Mouse (Mus musculus) mouse embryonic stem cell (cell line): ENCODE data around the gene Arhgap22.

Experiments
- in situ Hi-C, 2 experiments: fragments of 300-500 bp; cut with MboI; formaldehyde crosslinking; loops; 1 replicate in 1 of 2; 3 replicates in 1 of 2; pipeline ENCODE4 v1.14.3; 2019 to 2020; ENCODE audit warnings: low sequenced_read_pairs in 2 of 2, low pct_unique_long_range_greater_than_20kb in 1 of 2, mixed read lengths in 1 of 2; ENCODE audit not compliant: unreplicated experiment in 1 of 2

The Arhgap22 gene

GRCm38 (mm10) chr14:33213823-33214766, at the start of gene Arhgap22:
Gene Arhgap22, plus strand, starts transcription at chr14:33214026.
- in situ Hi-C loops, result loop anchor here in 1 of 2 experiments (5.0 kb wide), 1 partner anchor 93 kb away; no protein-coding TSS in a partner anchor

- in situ Hi-C loops, result no loop called here
Observed at GRCm38 (mm10) chr14:33168750-33169149, 45.1 kb upstream of the Arhgap22 start.

- in situ Hi-C loops, result no loop called here
Observed at GRCm38 (mm10) chr14:33171942-33172341, 41.9 kb upstream of the Arhgap22 start.

DNA sequence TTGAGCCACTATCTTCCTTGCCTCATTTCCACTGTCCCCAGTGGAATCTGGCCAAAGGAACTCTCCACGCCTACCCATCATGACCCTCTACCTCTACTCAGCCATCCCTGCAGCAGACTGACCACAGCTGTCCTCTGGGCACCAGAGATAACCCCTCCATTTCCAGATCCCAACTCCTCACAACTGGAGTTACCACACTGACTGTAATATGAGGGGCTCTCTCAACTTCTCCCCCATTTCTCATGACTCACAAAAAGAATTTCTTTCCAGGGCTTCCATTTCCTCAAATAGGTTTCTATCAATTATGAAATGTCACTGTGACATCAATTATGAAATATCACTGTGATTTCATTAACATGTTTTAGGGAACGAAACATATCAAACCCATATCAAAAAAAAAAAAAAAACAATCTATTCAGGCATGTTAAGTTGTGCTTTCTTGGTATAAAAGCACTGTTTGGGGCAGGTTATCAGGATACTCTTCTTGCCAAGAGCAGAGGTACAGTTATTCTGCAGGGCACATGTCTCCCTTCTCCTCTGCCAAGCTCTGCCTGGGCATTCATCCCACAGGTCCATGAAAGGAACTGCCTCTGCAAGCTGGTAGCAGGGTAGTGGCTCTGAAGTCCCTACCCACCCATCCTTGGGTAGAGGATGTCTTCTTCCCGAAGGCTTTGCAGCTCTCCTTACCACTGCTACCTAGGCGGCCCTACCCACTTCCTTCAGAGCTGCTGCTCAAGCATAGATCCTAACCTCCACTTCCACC, 38.6 kb upstream of the Arhgap22 start:
- in situ Hi-C loops, result no loop called here

GRCm38 (mm10) chr14:33180102-33180501, 33.7 kb upstream of the Arhgap22 start:
- in situ Hi-C loops, result no loop called here

DNA sequence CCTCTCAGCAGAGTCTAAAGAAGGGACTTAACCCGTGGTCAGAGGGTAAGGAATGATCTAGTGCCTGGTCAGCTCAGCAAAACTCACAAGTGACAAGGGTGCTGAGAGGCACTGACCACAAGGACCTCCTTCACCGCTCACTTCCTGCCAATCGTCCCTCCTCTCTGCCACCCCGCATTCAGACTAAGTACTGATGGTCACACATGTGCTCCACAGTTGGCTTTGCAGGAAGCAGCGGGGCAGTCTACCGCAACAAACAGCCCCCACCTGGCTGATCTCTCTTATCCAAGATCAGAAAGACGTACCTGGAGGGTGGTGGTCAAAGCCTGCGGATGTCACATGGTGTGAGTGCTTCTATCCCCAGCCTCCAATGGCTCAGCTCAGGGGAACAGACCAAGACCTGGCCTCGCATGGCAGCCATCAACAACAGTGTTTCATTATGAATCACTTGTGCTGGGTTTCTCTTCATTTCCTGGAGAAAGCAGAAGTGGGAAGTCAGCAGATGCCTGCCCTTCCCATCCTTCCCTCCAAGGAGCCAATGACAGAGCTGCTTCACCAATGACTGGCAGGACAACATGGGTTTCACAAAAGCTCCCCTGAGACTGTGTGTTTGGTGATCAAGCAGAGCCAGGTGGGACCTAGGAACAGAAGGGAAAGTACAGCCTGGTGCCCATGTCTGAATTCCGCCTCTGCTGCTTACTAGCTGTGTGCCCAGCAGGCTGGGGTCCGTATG, 28.6 kb upstream of the Arhgap22 start, which contains the start of gene Wdfy4:
Gene Wdfy4, minus strand, starts transcription at position 441 of the 733 bp plus-strand sequence.
- in situ Hi-C loops, result no loop called here

DNA sequence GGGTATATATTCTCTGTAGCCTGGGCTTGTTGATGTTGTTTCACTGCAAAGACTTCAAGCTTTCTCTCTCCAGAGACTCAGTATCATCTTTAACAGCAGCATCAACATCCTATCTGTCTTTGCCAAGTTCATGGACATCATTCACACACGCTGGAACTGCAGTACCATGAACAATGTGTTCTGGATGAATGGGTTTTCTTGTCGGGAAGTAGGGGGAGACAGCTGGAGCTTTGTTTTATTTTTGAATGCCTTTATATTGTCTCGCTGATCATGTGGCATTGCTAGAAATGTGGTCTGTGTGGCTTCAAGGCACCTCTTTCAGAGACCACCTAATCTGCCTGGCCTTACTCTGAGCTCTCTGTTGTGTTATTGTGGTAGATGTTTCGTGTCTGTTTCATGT, 26.6 kb upstream of the Arhgap22 start:
- in situ Hi-C loops, result no loop called here

- in situ Hi-C loops, result no loop called here
Observed at GRCm38 (mm10) chr14:33189230-33189629, 24.6 kb upstream of the Arhgap22 start.

DNA sequence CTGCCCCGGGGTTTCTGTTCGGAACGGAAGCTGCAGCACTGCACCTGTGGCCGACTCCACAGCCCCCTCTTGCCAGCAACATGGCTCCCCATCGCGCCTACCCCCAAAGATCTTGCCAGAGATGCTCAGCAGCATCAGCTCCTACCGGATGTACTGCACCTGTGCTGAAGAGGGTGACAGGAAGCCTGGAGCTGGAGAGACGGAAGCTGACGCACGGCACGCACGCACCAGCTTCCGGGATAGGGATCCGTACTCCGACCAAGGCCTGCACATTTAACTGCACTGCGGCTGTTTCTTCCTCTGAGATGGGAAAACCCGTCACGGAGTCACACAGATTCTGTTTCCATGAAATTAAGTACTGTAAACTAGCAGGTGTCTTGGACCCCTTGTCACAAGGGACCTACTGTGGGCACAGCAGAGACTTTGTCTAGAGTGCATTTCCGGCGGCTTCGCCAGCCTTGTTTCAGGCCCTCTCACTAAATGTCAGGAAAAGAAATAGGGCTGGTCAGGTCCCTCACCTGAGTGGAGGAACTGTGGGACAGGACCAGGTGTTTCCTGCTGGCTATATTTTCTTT, 23.9 kb upstream of the Arhgap22 start:
- in situ Hi-C loops, result no loop called here

GRCm38 (mm10) chr14:33190646-33191045, 23.2 kb upstream of the Arhgap22 start:
- in situ Hi-C loops, result no loop called here

- in situ Hi-C loops, result no loop called here
Observed at GRCm38 (mm10) chr14:33193762-33194161, 20.1 kb upstream of the Arhgap22 start.

DNA sequence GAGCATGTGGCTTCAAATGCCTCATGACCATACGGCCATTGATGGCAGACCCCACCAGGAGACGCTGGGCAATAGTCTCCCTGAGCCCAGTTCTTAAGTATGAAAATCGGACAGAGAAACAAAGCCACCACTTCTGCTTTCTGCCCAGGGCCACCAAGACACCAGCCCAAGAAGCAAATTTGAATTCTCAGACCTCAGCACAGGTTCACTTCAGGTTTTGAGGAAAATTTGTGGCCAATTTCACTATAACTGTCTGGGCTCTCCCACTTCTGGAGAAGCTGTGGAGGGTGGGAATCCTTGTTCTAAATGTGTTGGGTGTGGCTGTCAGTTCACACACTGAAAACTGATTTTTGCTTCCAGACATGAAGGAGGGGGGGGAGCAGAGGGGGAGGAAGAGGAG, 19.6 kb upstream of the Arhgap22 start:
- in situ Hi-C loops, result no loop called here

GRCm38 (mm10) chr14:33202161-33202560, 11.7 kb upstream of the Arhgap22 start:
- in situ Hi-C loops, result no loop called here

- in situ Hi-C loops, result no loop called here
Observed at GRCm38 (mm10) chr14:33202885-33203284, 10.9 kb upstream of the Arhgap22 start.

DNA sequence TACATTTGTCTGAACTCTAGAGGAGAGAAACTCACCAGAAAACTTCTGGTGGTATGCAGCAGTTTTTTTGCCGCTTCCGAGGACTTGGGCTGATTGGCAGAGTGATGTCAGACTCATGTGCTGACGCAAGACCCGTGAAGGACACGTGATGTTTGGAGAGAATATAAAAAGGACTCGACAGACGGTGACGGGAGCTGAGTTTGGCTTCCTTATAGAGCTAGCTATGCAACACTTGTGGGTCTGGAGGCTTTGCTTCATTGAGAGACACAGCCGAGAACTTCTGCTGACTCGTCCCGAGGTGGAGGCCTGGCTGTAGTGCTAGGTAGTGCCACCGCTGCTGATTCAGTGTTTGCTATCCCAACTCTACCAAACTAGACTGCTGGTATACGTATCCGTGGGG, 10.0 kb upstream of the Arhgap22 start:
- in situ Hi-C loops, result no loop called here

DNA sequence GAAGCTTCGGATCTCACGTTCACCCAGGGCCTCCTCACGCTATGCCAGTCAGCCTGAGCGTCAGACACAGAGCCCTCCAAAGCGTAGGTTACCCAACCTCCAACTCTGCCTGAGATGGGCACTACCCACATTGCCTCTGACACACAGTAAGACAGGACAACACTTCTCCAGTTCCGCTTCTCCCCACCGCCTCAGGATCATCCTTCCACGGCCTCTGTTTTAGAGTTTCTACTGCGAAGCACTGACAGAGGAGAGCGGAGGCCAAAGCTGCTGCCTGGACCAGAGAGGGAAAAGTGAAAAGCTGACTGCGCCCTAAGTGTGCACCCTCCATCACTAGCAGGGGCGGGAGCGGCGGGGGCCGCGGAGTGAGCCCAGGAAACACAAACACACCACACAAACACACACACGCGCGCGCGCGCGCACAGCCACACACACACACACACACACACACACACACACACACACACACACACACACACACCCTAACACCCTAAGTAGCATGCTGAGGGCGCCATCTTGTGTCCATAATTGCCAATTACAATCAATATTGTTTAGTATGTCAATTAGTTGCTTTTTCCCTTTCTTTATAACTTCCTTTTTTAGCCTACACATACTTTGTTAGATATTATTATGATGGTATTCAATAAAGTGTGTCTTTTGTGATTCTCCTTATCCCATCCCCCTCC, 8.4 kb upstream of the Arhgap22 start:
- in situ Hi-C loops, result loop anchor here in 1 of 2 experiments (5.0 kb wide), 1 partner anchor 42 kb away; no protein-coding TSS in a partner anchor

DNA sequence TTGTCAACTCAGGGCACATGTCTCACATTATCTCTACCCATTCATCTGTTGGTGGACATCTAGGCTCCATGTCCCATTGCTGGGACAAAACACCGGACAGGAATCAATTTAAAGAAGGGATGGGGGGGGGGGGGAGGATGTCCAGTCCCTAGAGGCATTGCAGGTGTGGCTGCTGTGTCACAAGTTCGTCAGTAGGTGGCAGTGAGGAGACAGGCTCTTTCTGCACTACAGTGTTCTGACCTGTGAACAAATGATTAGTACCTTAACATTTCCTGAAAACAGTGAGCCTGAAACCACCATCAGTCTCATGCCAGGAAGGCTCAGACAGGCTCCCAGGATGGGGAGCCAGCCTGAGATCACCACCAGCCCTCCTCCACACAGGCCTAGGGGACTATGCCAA, 6.8 kb upstream of the Arhgap22 start:
- in situ Hi-C loops, result loop anchor here in 1 of 2 experiments (5.0 kb wide), 1 partner anchor 40 kb away; no protein-coding TSS in a partner anchor

DNA sequence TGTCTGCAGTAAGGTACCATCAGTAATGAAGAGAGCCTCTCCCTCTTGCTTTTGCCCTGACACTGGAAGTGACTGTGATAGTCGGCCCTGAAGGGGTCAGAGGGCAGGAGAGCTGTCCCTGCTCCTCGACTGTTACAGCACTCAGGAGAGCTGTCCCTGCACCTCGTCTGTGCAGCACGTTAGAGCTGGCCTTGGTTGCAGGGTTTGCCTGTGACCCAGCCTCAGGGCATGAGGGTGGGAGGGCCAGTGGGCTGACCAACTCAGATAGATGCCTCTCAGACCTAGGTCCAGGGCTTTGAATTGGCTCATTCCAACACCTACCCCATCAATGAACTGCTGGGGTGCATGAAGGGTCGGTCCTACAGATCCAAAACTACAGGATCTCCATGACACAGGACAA, 5.5 kb upstream of the Arhgap22 start:
- in situ Hi-C loops, result loop anchor here in 1 of 2 experiments (5.0 kb wide), 1 partner anchor 39 kb away; no protein-coding TSS in a partner anchor
